Mouse (Mus musculus): Measurements from ENCODE around the gene Olfr1152. TPM values are rescaled to one million over a fixed set of nuclear protein-coding genes. Genes with fewer than 3 reads are reported as not detected.

Gene Olfr1152
- not detected for total RNA-seq (2021)
- long read RNA-seq, experiment 1, result 0 reads
- long read RNA-seq, experiment 2, result 0 reads

DNA sequence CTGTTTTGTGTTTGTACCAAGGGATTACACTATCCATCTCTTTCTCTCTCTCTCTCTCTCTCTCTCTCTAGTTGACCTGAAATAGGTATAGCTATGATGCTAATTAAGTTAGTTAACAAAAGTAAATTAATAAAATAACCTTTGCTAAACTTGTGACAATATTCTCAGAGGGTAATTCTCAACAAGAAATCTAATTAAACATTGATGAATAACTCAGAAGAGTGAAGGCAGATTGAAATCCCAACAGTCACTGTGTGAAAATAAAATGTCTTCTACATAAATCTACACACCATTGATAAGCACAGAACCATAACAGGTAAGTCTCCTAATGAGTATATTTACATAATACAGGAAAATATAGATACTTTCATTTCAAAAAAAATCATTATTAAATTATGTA, at the start of gene Olfr1152:
Gene Olfr1152 (plus strand): TSS at position 301 of the 400 bp plus-strand sequence.
- no peak for DNase-seq
- intact Hi-C loops (cut with DNase I), result no loop called here

DNA sequence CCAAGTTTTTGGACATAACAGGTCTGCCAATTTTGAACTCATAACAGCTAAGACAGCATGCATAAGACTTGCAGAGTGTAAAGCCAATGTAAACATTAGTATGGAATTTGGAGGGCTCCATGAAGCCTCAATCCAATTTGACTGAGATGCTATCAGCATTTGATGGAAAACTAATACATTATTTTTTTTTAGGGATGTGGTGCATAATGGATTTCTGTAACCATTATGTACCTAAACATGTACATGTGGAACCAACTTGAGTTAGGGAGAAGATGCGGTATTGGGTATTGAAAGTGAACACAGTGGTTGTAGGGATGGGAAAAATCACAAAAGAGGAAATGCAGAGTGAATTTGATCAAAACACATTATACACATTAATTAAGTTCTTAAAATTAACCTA, 36.1 kb upstream of the Olfr1152 start, which contains the start of gene Olfr1148:
Gene Olfr1148 (plus strand): TSS at position 301 of the 400 bp plus-strand sequence.
- no peak for DNase-seq
- intact Hi-C loops (cut with DNase I), result no loop called here

DNA sequence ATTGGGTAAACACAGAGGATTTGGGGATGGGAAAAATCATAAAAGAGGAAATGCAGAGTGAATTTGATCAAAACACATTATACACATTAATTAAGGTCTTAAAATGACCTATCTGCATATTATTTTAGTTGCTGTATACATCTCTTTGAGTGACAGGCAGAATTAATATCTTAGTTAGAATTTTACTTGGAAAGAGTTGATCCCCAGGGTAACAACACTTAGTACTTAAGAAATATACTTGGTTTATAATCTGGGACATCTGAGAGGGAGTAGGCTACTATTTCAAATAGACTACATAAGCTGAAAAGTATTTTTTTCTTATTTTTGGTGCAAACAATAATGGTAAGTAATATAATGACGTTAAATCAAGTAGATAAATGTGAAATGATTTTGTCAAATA, 22.6 kb upstream of the Olfr1152 start, which contains the start of gene Olfr1150-ps1:
Gene Olfr1150-ps1 (plus strand): TSS at position 301 of the 400 bp plus-strand sequence.
- intact Hi-C loops (cut with DNase I), result no loop called here

GRCm38 (mm10) chr2:87855562-87855961, 10.7 kb upstream of the Olfr1152 start, which contains the start of gene Olfr1151:
TSS of gene Olfr1151 (plus strand) at chr2:87855862.
- intact Hi-C loops (cut with DNase I), result no loop called here
- DNase-seq, result no peak

More for the DNA sequence above, 22.6 kb upstream of the Olfr1152 start, which contains the start of gene Olfr1150-ps1:
- DNase-seq, result no peak

DNA sequence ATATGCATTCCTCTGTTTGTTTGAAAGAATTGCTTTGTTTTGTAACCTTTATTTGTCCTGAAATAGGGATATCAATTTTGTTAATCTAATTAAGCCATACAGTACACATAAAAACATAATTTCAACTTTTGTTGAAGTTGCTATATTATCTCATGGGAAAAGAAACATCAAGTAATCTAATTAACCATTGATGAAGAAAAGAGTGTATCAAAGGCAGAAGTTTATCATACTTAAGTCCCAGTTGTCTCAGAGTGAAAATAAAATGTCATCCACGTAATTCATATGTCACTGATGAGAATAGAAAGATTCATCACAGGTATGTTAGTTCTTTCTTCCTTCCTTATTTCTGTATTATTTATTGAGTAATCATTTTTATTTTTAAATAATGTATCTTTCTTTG, 28.4 kb downstream of the Olfr1152 start, which contains the start of gene Olfr1153:
Gene Olfr1153 (plus strand): TSS at position 301 of the 400 bp plus-strand sequence.
- DNase-seq, result no peak

DNA sequence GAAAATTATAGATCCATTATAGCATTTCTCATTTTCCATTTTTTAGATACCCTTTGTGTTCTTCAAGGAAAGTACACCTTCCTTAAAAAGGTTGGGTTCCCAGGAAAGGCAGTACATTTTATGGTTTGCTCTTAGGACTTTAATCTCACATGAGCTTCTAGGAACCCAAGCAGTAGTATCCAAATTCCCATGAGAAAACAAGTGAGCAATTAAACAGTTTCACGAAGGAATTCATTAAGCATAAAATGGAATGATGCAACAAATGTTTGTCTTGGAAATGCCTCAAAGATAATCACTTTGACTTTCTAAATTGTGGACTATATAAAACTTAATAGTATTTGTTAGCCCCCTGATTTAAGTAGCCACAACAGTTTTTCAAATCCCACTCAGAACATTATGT, 38.8 kb downstream of the Olfr1152 start, which contains the start of gene Olfr1154:
Gene Olfr1154 (minus strand): TSS at position 101 of the 400 bp plus-strand sequence.
- no peak for DNase-seq
- intact Hi-C loops (cut with DNase I), result no loop called here

More for the DNA sequence above, 28.4 kb downstream of the Olfr1152 start, which contains the start of gene Olfr1153:
- intact Hi-C loops (cut with DNase I), result no loop called here

Other genes with a start within 250 kb of the Olfr1152 start
- gene Olfr1131, start 239.4 kb upstream of the Olfr1152 start, total RNA-seq (2021), result not detected
- not detected for gene Olfr1132, start 229.0 kb upstream of the Olfr1152 start, total RNA-seq (2021)
- gene Olfr1133, start 219.1 kb upstream of the Olfr1152 start, total RNA-seq (2021), result not detected
- not detected for gene Olfr1134, start 208.0 kb upstream of the Olfr1152 start, total RNA-seq (2021)
- not detected for gene Olfr1135, start 192.8 kb upstream of the Olfr1152 start, total RNA-seq (2021)
- not detected for gene Olfr1136, start 172.5 kb upstream of the Olfr1152 start, total RNA-seq (2021)
- gene Olfr1137, start 153.3 kb upstream of the Olfr1152 start, total RNA-seq (2021), result not detected
- not detected for gene Olfr1138, start 126.5 kb upstream of the Olfr1152 start, total RNA-seq (2021)
- not detected for gene Olfr1140, start 122.7 kb upstream of the Olfr1152 start, total RNA-seq (2021)
- not detected for gene Olfr1141, start 112.5 kb upstream of the Olfr1152 start, total RNA-seq (2021)
- not detected for gene Olfr152, start 87.0 kb upstream of the Olfr1152 start, total RNA-seq (2021)
- not detected for gene Olfr1143, start 65.9 kb upstream of the Olfr1152 start, total RNA-seq (2021)
- gene Olfr1145, start 56.7 kb upstream of the Olfr1152 start, total RNA-seq (2021), result not detected
- gene Olfr1148, start 36.0 kb upstream of the Olfr1152 start, total RNA-seq (2021), result not detected
- gene Olfr1150-ps1, start 22.5 kb upstream of the Olfr1152 start, total RNA-seq (2021), result not detected
- not detected for gene Olfr1151, start 10.6 kb upstream of the Olfr1152 start, total RNA-seq (2021)
- not detected for gene Olfr1153, start 28.5 kb downstream of the Olfr1152 start, total RNA-seq (2021)
- not detected for gene Olfr1154, start 38.7 kb downstream of the Olfr1152 start, total RNA-seq (2021)
- gene Olfr1155, start 78.6 kb downstream of the Olfr1152 start, total RNA-seq (2021), result not detected
- not detected for gene Olfr1156, start 86.6 kb downstream of the Olfr1152 start, total RNA-seq (2021)
- gene Olfr1157, start 101.8 kb downstream of the Olfr1152 start, total RNA-seq (2021), result not detected
- not detected for gene Olfr74, start 108.2 kb downstream of the Olfr1152 start, total RNA-seq (2021)
- gene Olfr1158, start 123.6 kb downstream of the Olfr1152 start, total RNA-seq (2021), result not detected
- not detected for gene Olfr1160, start 141.8 kb downstream of the Olfr1152 start, total RNA-seq (2021)
- not detected for gene Olfr1161, start 156.3 kb downstream of the Olfr1152 start, total RNA-seq (2021)
- gene Olfr73, start 171.2 kb downstream of the Olfr1152 start, total RNA-seq (2021), result not detected
- gene Olfr1162, start 184.6 kb downstream of the Olfr1152 start, total RNA-seq (2021), result not detected
- gene Olfr1163, start 205.3 kb downstream of the Olfr1152 start, total RNA-seq (2021), result not detected
- not detected for gene Olfr1164, start 227.5 kb downstream of the Olfr1152 start, total RNA-seq (2021)

Measured in heart, postnatal 14 days (tissue).